Mouse (Mus musculus): ENCODE results near the gene Fabp3. TPM values are rescaled to one million over a fixed set of nuclear protein-coding genes. Genes with fewer than 3 reads are reported as not detected.

The Fabp3 gene
- polyA plus RNA-seq, 1 experiment from 2014 or later: 16.2 TPM

- Histone ChIP-seq H3K4me3 (peak overlapping the region; percentile 81), H3K9me3 (no peaks in the 10 kb centered on the region), H3K27ac (peak overlapping the region; percentile 97), H3K27me3 (ENCODE audit: poor library complexity, severe bottlenecking) (peaks cover 78% of the 10 kb centered on the region), H3K36me3 (replicated peaks) (peaks cover 7% of the 10 kb centered on the region), H3K4me1 (peaks cover 44% of the 10 kb centered on the region)
- DNase-seq (ENCODE audit: extremely low spot score, low spot score): peak; percentile 67
- 1% methylated on average over 62 of the region's 62 CpGs for WGBS
These were observed 33.2 kb upstream of the Fabp3 start for GRCm38 (mm10) chr4:130275016-130275822.

- 50% methylated on average over 5 of the region's 5 CpGs for WGBS
- peaks cover 44% of the 10 kb centered on the region for H3K4me1 ChIP-seq
- no peaks in the 10 kb centered on the region for H3K9me3 ChIP-seq
- H3K4me3 ChIP-seq: peak overlapping the region; percentile 81
- peaks cover 4% of the 10 kb centered on the region for H3K36me3 ChIP-seq (replicated peaks)
- no peak for DNase-seq (ENCODE audit: extremely low spot score, low spot score)
- H3K27ac ChIP-seq: peak overlapping the region; percentile 97
- peaks cover 82% of the 10 kb centered on the region for H3K27me3 ChIP-seq (ENCODE audit: poor library complexity, severe bottlenecking)
These were observed 32.6 kb upstream of the Fabp3 start for GRCm38 (mm10) chr4:130275823-130276105.

- H3K27ac ChIP-seq: no peak overlapping the region
- WGBS: 70% methylated on average over 7 of the region's 7 CpGs
- H3K27me3 ChIP-seq (ENCODE audit: poor library complexity, severe bottlenecking): peaks cover 83% of the 10 kb centered on the region
- peaks cover 44% of the 10 kb centered on the region for H3K4me1 ChIP-seq
- H3K4me3 ChIP-seq: no peak overlapping the region
- H3K9me3 ChIP-seq: no peaks in the 10 kb centered on the region
- H3K36me3 ChIP-seq (replicated peaks): no peaks in the 10 kb centered on the region
- no peak for DNase-seq (ENCODE audit: extremely low spot score, low spot score)
These were observed 31.7 kb upstream of the Fabp3 start for GRCm38 (mm10) chr4:130276573-130277176.

- Histone ChIP-seq H3K36me3 (replicated peaks) (no peaks in the 10 kb centered on the region), H3K27me3 (ENCODE audit: poor library complexity, severe bottlenecking) (peaks cover 69% of the 10 kb centered on the region), H3K4me3 (no peak within 1 kb of the TSS), H3K4me1 (peaks cover 29% of the 10 kb centered on the region), H3K27ac (no peak within 1 kb of the TSS), H3K9me3 (no peaks in the 10 kb centered on the region)
- 69% methylated on average over 2 of the region's 2 CpGs for WGBS
- no peak for DNase-seq (ENCODE audit: extremely low spot score, low spot score)
These were observed 29.3 kb upstream of the Fabp3 start, which contains the start of gene Serinc2 for GRCm38 (mm10) chr4:130279105-130279504. Gene Serinc2, minus strand, starts transcription at chr4:130279205.

GRCm38 (mm10) chr4:130282856-130283255 lies 25.5 kb upstream of the Fabp3 start:
- H3K36me3 ChIP-seq (replicated peaks): no peaks in the 10 kb centered on the region
- H3K4me1 ChIP-seq: no peaks in the 10 kb centered on the region
- DNase-seq (ENCODE audit: extremely low spot score, low spot score): no peak
- no peak overlapping the region for H3K4me3 ChIP-seq
- no peaks in the 10 kb centered on the region for H3K9me3 ChIP-seq
- H3K27me3 ChIP-seq (ENCODE audit: poor library complexity, severe bottlenecking): peaks cover 45% of the 10 kb centered on the region
- 81% methylated on average over 5 of the region's 5 CpGs for WGBS
- H3K27ac ChIP-seq: no peak overlapping the region

GRCm38 (mm10) chr4:130283826-130284225 lies 24.6 kb upstream of the Fabp3 start:
- 87% methylated on average over 9 of the region's 9 CpGs for WGBS
- no peak overlapping the region for H3K27ac ChIP-seq
- no peaks in the 10 kb centered on the region for H3K36me3 ChIP-seq (replicated peaks)
- DNase-seq (ENCODE audit: extremely low spot score, low spot score): no peak
- H3K4me1 ChIP-seq: no peaks in the 10 kb centered on the region
- no peak overlapping the region for H3K4me3 ChIP-seq
- no peaks in the 10 kb centered on the region for H3K9me3 ChIP-seq
- peaks cover 37% of the 10 kb centered on the region for H3K27me3 ChIP-seq (ENCODE audit: poor library complexity, severe bottlenecking)

- no peaks in the 10 kb centered on the region for H3K36me3 ChIP-seq (replicated peaks)
- H3K4me1 ChIP-seq: no peaks in the 10 kb centered on the region
- H3K27ac ChIP-seq: no peak overlapping the region
- DNase-seq (ENCODE audit: extremely low spot score, low spot score): no peak
- 59% methylated on average over 3 of the region's 3 CpGs for WGBS
- H3K9me3 ChIP-seq: no peaks in the 10 kb centered on the region
- H3K27me3 ChIP-seq (ENCODE audit: poor library complexity, severe bottlenecking): peaks cover 24% of the 10 kb centered on the region
- no peak overlapping the region for H3K4me3 ChIP-seq
These were observed 21.9 kb upstream of the Fabp3 start for GRCm38 (mm10) chr4:130286531-130286930.

GRCm38 (mm10) chr4:130289824-130290223 lies 18.6 kb upstream of the Fabp3 start:
- Histone ChIP-seq H3K27ac (no peak overlapping the region), H3K4me1 (no peaks in the 10 kb centered on the region), H3K27me3 (ENCODE audit: poor library complexity, severe bottlenecking) (peaks cover 14% of the 10 kb centered on the region), H3K4me3 (no peak overlapping the region), H3K9me3 (no peaks in the 10 kb centered on the region), H3K36me3 (replicated peaks) (no peaks in the 10 kb centered on the region)
- no peak for DNase-seq (ENCODE audit: extremely low spot score, low spot score)
- 77% methylated on average over 3 of the region's 3 CpGs for WGBS

GRCm38 (mm10) chr4:130292271-130292670 lies 16.1 kb upstream of the Fabp3 start:
- Histone ChIP-seq H3K27me3 (ENCODE audit: poor library complexity, severe bottlenecking) (peaks cover 10% of the 10 kb centered on the region), H3K9me3 (no peaks in the 10 kb centered on the region), H3K4me1 (peaks cover 7% of the 10 kb centered on the region), H3K36me3 (replicated peaks) (no peaks in the 10 kb centered on the region), H3K4me3 (no peak overlapping the region), H3K27ac (no peak overlapping the region)
- DNase-seq (ENCODE audit: extremely low spot score, low spot score): peak; percentile 87
- WGBS: 7% methylated on average over 4 of the region's 4 CpGs

- H3K27ac ChIP-seq: no peak overlapping the region
- no peak overlapping the region for H3K4me3 ChIP-seq
- peaks cover 9% of the 10 kb centered on the region; the same call in 1 of the 2 replicates for H3K27me3 ChIP-seq (ENCODE audit: poor library complexity, severe bottlenecking)
- no peak for DNase-seq (ENCODE audit: extremely low spot score, low spot score)
- 88% methylated on average over 8 of the region's 8 CpGs for WGBS
- no peaks in the 10 kb centered on the region for H3K36me3 ChIP-seq (replicated peaks)
- no peaks in the 10 kb centered on the region for H3K9me3 ChIP-seq
- H3K4me1 ChIP-seq: peaks cover 10% of the 10 kb centered on the region
These were observed 13.9 kb upstream of the Fabp3 start for GRCm38 (mm10) chr4:130294513-130294912.

GRCm38 (mm10) chr4:130295047-130295745 lies 13.2 kb upstream of the Fabp3 start:
- DNase-seq (ENCODE audit: extremely low spot score, low spot score): no peak
- Histone ChIP-seq H3K36me3 (replicated peaks) (no peaks in the 10 kb centered on the region), H3K4me3 (no peak overlapping the region), H3K27me3 (ENCODE audit: poor library complexity, severe bottlenecking) (peaks cover 10% of the 10 kb centered on the region; the same call in 1 of the 2 replicates), H3K9me3 (no peaks in the 10 kb centered on the region), H3K4me1 (peaks cover 11% of the 10 kb centered on the region), H3K27ac (peak overlapping the region; percentile 9; the same call in 1 of the 2 replicates)
- 61% methylated on average over 23 of the region's 23 CpGs for WGBS

- Histone ChIP-seq H3K27me3 (ENCODE audit: poor library complexity, severe bottlenecking) (peaks cover 17% of the 10 kb centered on the region; the same call in 1 of the 2 replicates), H3K36me3 (replicated peaks) (no peaks in the 10 kb centered on the region), H3K9me3 (no peaks in the 10 kb centered on the region), H3K4me3 (no peak overlapping the region), H3K4me1 (peaks cover 11% of the 10 kb centered on the region), H3K27ac (peak overlapping the region; percentile 15; the same call in 1 of the 2 replicates)
- WGBS: 85% methylated on average over 13 of the region's 13 CpGs
- DNase-seq (ENCODE audit: extremely low spot score, low spot score): no peak
These were observed 12.0 kb upstream of the Fabp3 start for GRCm38 (mm10) chr4:130296243-130296965.

All from forebrain, embryonic 10.5 days (tissue).